Mouse (Mus musculus): ENCODE measurements around the gene Gfer.
"Not testable (repeated sequence)": the region's sequence is repeated elsewhere in the genome, so short reads cannot be mapped to it uniquely, and the experiment has no call there.

DNA sequence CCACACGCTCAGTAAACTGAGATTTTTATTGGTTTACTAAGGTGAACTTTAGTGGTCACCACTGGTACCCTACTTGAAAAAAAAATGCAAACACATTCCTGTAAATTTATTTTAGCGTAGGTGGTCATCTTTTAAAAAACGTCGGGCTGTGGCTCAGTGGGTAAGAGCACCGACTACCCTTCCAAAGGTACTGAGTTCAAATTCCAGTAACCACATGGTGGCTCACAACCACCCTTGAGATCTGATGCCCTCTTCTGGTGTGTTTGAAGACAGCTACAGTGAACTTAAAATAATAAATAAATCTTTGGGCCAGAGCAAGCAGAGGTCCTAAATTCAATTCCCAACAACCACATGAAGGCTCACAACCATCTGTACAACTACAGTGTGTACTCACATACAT lies 23.0 kb upstream of the Gfer start:
- TF ChIP-seq CTCF (IDR thresholded peaks at IDR 0.05; ENCODE audit: low read depth, low read length); POLR2AphosphoS5 (IDR thresholded peaks at IDR 0.05; ENCODE audit: insufficient replicate concordance, low read depth, low read length); GATA1 (IDR thresholded peaks at IDR 0.05; ENCODE audit: borderline replicate concordance, low read length): not testable (repeated sequence)
